Mouse (Mus musculus) MEL-GATA-1-ER (cell line): ENCODE data around the gene Gm4297.
"Not testable (repeated sequence)": the region's sequence is repeated elsewhere in the genome, so short reads cannot be mapped to it uniquely, and the experiment has no call there.

Source experiments
- DNase-seq: peaks from one replicate; pipeline ENCODE4 v3.0.0-alpha.2; 2012; ENCODE audit warnings: low read depth; ENCODE audit errors: extremely low read depth

Gm4297 gene

DNA sequence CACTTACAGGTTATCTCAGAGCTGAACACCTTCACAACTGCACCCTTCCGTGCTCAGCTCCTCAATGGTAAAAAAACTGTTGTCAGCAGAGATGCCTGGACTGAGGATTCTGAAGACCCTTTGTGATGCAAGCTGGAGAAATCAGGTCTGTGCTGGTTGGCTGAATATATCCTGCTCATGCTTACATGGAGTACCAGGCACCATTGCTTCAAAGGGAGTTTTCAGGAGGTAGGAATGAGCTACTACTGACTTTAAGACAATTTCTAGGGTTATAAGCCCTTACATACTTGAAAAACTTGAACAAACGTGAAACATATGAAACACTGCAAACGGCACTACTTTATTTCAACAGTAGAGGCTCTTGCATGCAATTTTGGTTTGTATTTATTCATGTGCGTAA is at the start of gene Gm4297:
Gene Gm4297, minus strand, starts transcription at position 101 of the 400 bp plus-strand sequence.
- DNase-seq, result not testable (repeated sequence)
